Mouse (Mus musculus) Patski (cell line): ENCODE measurements around the gene Fam98b. TPM values are rescaled to one million over a fixed set of nuclear protein-coding genes. Genes with fewer than 3 reads are reported as not detected.

ENCODE experiments used
- ATAC-seq: fragments of 100-300 bp; one replicate; pipeline ENCODE4 v1.8.0; 2021
- CTCF ChIA-PET: fragments of 350-600 bp; sonication (Branson Sonifier 250); formaldehyde crosslinking; loops from one replicate; lab custom pipeline; 2022; ENCODE audit warnings: inconsistent platforms; lab: Charles Lee
- POLR2A ChIA-PET: fragments of 350-600 bp; sonication (Branson Sonifier 250); formaldehyde crosslinking; loops from one replicate; lab custom pipeline; 2022; ENCODE audit warnings: antibody characterized with exemption, inconsistent platforms; lab: Charles Lee
- DNase-seq: peaks from one replicate; pipeline ENCODE4 v3.0.0-alpha.2; 2011; ENCODE audit warnings: low read depth, low spot score
- H3K27me3 ChIP-seq: fragments of 371-371 bp; one replicate; pipeline ENCODE4 v1.5.1; 2021
- CTCF ChIP-seq: fragments of 100-300 bp; IDR thresholded peaks from one replicate; pipeline ENCODE4 v1.5.1; 2021
- in situ Hi-C: fragments of 300-500 bp; cut with MboI; formaldehyde crosslinking; loops from 3 replicates; pipeline ENCODE4 v1.11.1; 2018; ENCODE audit warnings: low pct_unique_long_range_greater_than_20kb, mixed read lengths
- polyA plus RNA-seq: library from polyadenylated mRNA; unstranded; gene quantifications from one replicate; pipeline ENCODE4 v1.2.3, GENCODE M21; 2021

The Fam98b gene
- 70.7 TPM for polyA plus RNA-seq

DNA sequence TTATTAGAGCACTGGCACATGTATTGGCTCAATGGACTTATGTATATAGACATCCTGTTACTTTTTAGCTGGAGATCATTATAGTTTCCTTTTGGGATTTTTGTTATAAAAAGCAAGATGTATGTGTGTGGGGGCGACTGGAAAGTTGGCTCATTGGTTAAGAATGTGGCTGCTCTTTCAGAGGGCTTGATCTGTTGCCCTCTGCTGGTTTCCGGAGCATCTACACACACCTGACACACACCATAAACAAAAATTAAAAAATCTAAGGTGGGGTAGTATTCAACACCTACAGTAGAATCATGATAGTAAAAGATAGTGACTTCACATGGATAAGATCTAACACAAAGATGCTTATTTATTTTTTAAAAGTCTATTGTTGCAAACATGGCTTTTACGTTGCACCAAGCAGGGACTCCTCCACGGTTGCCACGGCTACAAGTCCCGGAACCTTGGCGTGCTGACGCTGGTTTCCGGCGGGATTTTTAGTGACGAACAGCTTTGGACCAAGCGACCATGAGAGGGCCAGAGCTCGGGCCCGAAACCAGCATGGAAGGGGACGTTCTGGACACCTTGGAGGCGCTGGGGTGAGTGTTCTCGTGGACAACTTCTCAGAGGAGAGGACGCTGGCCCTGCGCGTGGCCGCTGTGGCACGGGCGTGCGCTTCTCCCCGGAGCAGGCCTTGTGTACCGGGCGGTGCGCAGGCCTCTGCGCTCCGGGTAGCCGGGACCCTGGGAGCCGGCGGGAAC is at the start of gene Fam98b:
TSS of gene Fam98b (plus strand) at position 485 of the 746 bp plus-strand sequence.
- ChIA-PET POLR2A (interaction anchor here (0.6 to 0.7 kb wide), 2 partner anchors 166 to 201 kb away, joined by 4 read pairs; no protein-coding TSS in a partner anchor), CTCF (interaction anchor here (0.8 to 1.4 kb wide), 6 partner anchors 15 to 353 kb away, joined by 3 to 4 read pairs (median 4); no protein-coding TSS in a partner anchor)
- H3K27me3 ChIP-seq, result no peaks in the 10 kb centered on the region
- peak; percentile 81 for DNase-seq
- in situ Hi-C loops, result no loop called here
- peak; percentile 88 for TF ChIP-seq CTCF
- peak; percentile 90 for ATAC-seq

DNA sequence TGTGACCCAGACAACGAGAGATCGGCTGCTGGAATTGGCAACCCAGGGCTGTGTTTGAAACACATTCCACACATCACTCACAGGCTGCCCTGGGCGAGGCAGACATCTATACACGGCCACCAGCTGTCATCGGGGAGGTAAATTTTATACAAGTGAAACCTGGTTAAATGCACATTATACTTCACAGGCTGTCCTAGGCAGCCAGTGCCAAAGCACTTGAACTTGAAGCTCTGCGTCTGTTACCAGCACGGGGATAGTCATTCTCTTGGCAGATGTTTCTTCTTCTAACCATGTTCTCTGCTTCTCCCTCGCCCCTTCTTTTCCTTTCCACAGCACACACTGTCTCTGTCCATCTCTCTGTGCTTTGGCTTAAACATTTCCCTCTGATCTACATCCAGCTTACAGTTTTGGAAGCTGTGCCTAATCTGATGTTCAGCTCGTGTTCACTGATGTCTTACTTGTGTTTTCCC is 48.6 kb upstream of the Fam98b start:
- POLR2A ChIA-PET, result interaction anchor here (1.2 kb wide), 1 partner anchor 10 kb away, joined by 3 read pairs; no protein-coding TSS in a partner anchor
- in situ Hi-C loops, result no loop called here
- CTCF ChIA-PET, result interaction anchor here (1.1 to 2.7 kb wide), 2 partner anchors 10 to 59 kb away, joined by 3 to 9 read pairs; no protein-coding TSS in a partner anchor
- no peaks in the 10 kb centered on the region for H3K27me3 ChIP-seq
- no peak for TF ChIP-seq CTCF
- ATAC-seq (no peak), DNase-seq (no peak)

DNA sequence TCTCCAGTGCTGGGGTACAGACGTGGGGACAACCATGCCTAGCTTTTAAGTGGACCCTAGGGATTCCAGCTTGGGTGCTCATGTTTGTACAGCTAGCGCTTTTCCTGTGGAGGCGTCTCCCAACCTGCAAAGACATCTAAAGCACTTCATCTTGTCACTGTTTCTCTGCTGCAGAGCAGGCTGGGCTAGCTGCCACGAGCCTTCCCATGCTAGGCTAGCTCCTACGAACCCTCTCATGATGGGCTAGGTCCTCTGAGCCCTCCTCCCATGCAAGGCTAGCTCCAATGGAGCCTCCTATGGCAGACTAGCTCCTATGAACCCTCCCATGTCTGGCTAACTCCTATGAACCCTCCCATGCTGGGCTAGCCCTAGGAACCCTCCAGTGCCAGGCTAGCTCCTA is 46.2 kb upstream of the Fam98b start:
- no peak for TF ChIP-seq CTCF
- DNase-seq (no peak), ATAC-seq (no peak)
- CTCF ChIA-PET, result interaction anchor here (0.9 to 2.1 kb wide), 2 partner anchors 9 to 28 kb away, joined by 3 to 6 read pairs; no protein-coding TSS in a partner anchor
- POLR2A ChIA-PET, result interaction anchor here (0.7 kb wide), 2 partner anchors 15 to 238 kb away, joined by 3 read pairs; no protein-coding TSS in a partner anchor
- in situ Hi-C loops, result no loop called here
- no peaks in the 10 kb centered on the region for H3K27me3 ChIP-seq

DNA sequence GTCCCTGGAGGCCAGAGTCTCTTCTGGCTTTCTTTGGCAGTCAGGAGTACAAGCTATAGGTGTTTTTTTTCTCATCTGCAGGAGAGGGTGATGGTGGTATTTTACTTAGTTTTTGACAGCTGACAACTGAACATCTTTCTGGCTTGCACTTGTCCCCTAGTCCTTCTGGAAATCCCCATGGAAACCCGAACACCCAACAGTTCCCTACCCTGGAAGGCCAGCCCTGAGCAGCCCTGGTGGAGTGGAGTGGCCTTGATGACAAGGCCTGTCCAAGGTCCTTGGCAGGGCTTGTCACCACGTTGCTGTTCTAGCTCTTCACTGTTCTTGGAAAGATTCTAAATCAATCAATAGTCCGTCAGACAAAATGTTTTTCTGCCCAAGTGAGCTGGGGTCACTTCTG is 45.0 kb upstream of the Fam98b start:
- no peak for TF ChIP-seq CTCF
- ATAC-seq, result no peak
- in situ Hi-C loops, result no loop called here
- POLR2A ChIA-PET, result no interaction called here
- no peaks in the 10 kb centered on the region for H3K27me3 ChIP-seq
- no peak for DNase-seq
- CTCF ChIA-PET, result interaction anchor here (2.1 kb wide), 1 partner anchor 26 kb away, joined by 6 read pairs; no protein-coding TSS in a partner anchor

DNA sequence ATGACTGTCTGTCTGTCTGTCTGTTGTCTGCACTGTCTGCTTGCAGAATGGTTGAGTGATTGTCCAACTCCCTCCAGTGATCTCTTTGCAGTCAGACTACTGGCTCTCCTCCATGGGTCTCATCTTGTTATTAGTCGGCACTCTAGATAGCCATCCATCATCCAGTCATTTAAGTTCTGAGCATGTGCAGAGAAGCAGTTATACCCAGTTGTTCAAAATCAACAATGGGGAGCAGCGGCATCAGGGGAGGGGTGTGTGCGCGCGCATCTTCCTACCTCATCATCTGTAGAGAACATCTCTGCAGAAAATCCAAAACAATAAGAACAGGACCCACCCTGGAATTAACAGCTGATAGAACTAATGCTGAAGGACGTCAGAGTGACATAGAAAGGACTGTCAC is 44.5 kb upstream of the Fam98b start:
- H3K27me3 ChIP-seq, result no peaks in the 10 kb centered on the region
- ChIA-PET CTCF (no interaction called here), POLR2A (no interaction called here)
- in situ Hi-C loops, result no loop called here
- no peak for ATAC-seq
- no peak for TF ChIP-seq CTCF
- DNase-seq, result no peak

DNA sequence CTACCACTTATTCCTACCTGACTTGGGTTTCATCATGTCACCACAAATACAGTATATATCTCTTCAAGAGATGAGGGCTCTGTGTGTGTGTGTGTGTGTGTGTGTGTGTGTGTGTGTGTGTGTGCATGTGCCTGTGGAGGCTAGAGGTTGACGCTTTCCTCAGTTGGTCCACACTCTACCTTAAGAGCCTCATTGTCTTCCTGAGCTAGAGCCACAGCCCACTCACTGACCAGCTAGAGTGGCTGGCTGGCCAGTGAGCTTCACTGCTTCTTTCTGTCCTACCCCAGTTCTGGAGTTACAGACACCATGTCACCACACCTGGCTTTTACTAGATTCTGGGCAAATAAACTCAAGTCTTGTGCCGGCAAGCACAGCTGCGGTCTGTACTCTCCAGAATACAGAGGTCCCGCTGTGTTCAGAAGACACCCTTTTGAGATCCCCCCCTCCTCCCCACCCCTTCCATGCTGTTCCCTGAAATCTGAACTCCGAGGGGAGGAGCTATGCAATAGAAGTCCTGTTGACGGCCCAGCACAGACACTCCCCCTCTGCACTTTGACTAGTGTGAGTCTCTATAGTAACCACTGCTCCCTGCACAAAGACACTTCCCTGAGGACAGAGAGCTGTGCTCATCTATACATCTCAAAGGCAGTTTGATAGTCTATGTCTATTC is 39.0 kb upstream of the Fam98b start:
- ATAC-seq (no peak), DNase-seq (no peak)
- POLR2A ChIA-PET, result interaction anchor here (0.8 kb wide), 1 partner anchor 19 kb away, joined by 3 read pairs; no protein-coding TSS in a partner anchor
- in situ Hi-C loops, result no loop called here
- no peaks in the 10 kb centered on the region for H3K27me3 ChIP-seq
- no peak for TF ChIP-seq CTCF
- CTCF ChIA-PET, result interaction anchor here (1.4 to 4.5 kb wide), 3 partner anchors 11 to 20 kb away, joined by 5 to 16 read pairs (median 9); no protein-coding TSS in a partner anchor

DNA sequence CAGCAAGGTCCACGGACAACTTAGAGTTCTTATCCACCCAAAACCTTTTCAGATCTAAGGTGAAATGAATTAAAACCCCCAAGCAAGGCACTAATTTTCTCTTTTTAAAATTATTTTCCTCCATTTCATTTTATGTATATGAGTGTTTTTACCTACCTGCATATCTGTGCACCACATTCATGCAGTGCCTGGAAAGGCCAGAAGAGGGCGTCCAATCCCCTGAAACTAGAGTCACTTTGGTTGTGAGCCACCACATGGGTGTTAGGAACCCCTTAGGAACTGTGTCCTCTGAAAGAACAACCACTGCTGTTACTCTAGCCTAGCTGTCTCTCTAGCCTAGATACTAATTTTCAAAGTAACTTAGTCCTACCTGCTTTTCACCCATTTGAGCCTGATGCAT is 33.4 kb upstream of the Fam98b start:
- POLR2A ChIA-PET, result no interaction called here

DNA sequence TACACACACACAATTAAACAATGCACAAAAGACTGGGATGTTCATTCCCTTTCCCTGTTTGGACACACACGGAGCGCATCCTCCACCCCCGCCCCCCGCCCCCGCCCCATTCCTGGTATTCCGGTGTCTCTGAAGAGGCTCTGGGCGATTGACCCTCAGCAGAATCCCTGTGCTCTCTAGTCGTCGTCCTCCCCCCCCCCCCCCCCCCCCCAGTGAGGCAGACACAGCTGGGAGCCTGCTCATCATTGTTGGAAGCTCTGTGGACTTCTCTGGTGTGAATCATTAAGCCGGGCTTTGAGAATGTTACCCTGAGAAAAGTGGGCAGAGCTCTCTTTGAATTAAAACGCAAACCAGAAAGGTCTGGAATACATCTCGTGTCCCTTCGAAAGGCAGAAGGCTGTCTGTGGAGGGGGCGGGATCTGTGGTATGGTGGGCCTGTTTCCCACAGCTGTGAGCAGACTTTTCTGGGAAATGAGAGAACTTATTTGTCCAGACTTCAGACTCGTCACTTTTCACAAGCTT is 31.8 kb upstream of the Fam98b start:
- no peak for TF ChIP-seq CTCF
- no peak for ATAC-seq
- H3K27me3 ChIP-seq, result no peaks in the 10 kb centered on the region
- in situ Hi-C loops, result no loop called here
- CTCF ChIA-PET, result interaction anchor here (1.5 to 3.7 kb wide), 2 partner anchors 13 to 23 kb away, joined by 3 to 14 read pairs; no protein-coding TSS in a partner anchor
- POLR2A ChIA-PET, result interaction anchor here (0.6 kb wide), 1 partner anchor 31 kb away, joined by 5 read pairs; no protein-coding TSS in a partner anchor
- DNase-seq, result no peak

More for the DNA sequence above, 33.4 kb upstream of the Fam98b start:
- ATAC-seq (no peak), DNase-seq (no peak)
- CTCF ChIA-PET, result interaction anchor here (3.7 kb wide), 1 partner anchor 14 kb away, joined by 14 read pairs; no protein-coding TSS in a partner anchor
- in situ Hi-C loops, result no loop called here
- peak; percentile 57 for TF ChIP-seq CTCF
- H3K27me3 ChIP-seq, result no peaks in the 10 kb centered on the region

DNA sequence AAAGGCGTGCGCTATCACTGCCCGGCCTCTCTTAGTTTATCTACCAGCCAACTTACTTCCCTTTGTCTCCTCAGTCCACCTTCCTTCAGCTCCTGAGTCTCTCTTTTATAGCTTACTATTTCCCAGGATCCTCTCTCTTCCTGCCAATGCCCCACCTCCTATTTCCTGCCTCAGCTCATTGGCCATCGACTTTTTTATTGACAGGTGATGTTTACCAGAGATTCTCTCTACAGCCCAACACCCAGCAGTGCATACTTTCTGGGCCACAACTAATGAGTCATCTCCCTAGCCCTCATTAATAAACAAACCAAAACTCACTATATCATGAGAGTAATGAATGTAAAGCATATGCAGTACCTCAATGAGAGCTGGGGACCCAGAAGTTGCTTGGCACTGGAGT is 30.0 kb upstream of the Fam98b start:
- in situ Hi-C loops, result no loop called here
- TF ChIP-seq CTCF, result no peak
- peak; percentile 44 for ATAC-seq
- CTCF ChIA-PET, result interaction anchor here (1.0 kb wide), 1 partner anchor 8 kb away, joined by 3 read pairs; no protein-coding TSS in a partner anchor
- no peak for DNase-seq
- POLR2A ChIA-PET, result no interaction called here
- H3K27me3 ChIP-seq, result no peaks in the 10 kb centered on the region

DNA sequence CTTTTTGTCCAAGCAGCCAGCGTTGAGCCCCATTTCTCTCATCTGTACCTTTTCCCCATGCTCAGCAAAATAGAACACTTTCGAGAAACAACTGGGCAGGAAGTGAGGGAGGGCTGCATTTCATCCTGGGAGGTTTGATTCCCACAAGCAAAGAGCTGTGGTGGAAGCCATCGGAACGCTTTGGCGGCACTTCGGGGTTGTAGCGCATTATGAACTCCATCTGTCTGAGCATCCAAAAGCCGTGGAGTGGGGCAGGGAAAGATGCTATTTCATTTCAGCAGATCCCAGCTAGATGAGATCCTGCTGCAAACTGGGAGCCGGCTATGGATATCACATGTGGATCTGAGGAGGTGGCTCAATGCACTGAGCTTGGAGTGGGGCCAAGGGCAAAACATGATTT is 26.9 kb upstream of the Fam98b start:
- in situ Hi-C loops, result no loop called here
- POLR2A ChIA-PET, result no interaction called here
- CTCF ChIA-PET, result interaction anchor here (0.9 to 2.0 kb wide), 2 partner anchors 9 to 329 kb away, joined by 3 to 12 read pairs; no protein-coding TSS in a partner anchor

More for the DNA sequence above, 26.9 kb upstream of the Fam98b start:
- no peaks in the 10 kb centered on the region for H3K27me3 ChIP-seq
- no peak for TF ChIP-seq CTCF
- DNase-seq (no peak), ATAC-seq (no peak)
